Mouse (Mus musculus) liver, adult 2 months (tissue): ENCODE measurements around the gene Brwd1.

ENCODE experiments used
- CTCF ChIP-seq: fragments of 200-500 bp; IDR thresholded peaks from 2 replicates; pipeline ENCODE4 v1.5.1; 2011; ENCODE audit warnings: low read depth, low read length, control low read depth
- POLR2A ChIP-seq: fragments of 200-500 bp; IDR thresholded peaks from 2 replicates; pipeline ENCODE4 v1.6.1; 2011; ENCODE audit warnings: low read length, control low read depth; ENCODE audit not compliant: insufficient read depth; ENCODE audit errors: extremely low read depth

GRCm38 (mm10) chr16:96103036-96103435 is 20.7 kb upstream of the Brwd1 start:
- TF ChIP-seq CTCF (peak; percentile 40; the same call in 1 of the 2 replicates), POLR2A (no peak)
